Mouse (Mus musculus) liver, embryonic 16.5 days (tissue): ENCODE results near the gene Ring1. TPM values are rescaled to one million over a fixed set of nuclear protein-coding genes. Genes with fewer than 3 reads are reported as not detected.
A peak's percentile ranks its signal among the peaks of the same experiment; 100 is the strongest.

Source experiments
- ATAC-seq: fragments of 200-750 bp; cut with Nextera tagmentation; 2 replicates; pipeline ENCODE4 v1.8.0; 2017; ENCODE audit warnings: low read depth, mild to moderate bottlenecking, moderate number of reproducible peaks, moderate library complexity
- H3K27ac ChIP-seq: fragments of 300-500 bp; sonication (generic); 2 replicates; pipeline ENCODE4 v1.5.1; 2014; ENCODE audit warnings: mild to moderate bottlenecking, low read length
- H3K27me3 ChIP-seq: fragments of 300-500 bp; sonication (generic); 2 replicates; pipeline ENCODE4 v1.6.1; 2014; ENCODE audit warnings: low read depth, low read length, mixed read lengths; ENCODE audit not compliant: control insufficient read depth, insufficient read depth
- H3K36me3 ChIP-seq: fragments of 300-500 bp; sonication (generic); 2 replicates; pipeline ENCODE4 v1.6.1; 2014; ENCODE audit warnings: mild to moderate bottlenecking; ENCODE audit not compliant: control insufficient read depth, insufficient read depth
- H3K4me1 ChIP-seq: fragments of 300-500 bp; sonication (generic); 2 replicates; pipeline ENCODE4 v1.6.1; 2014; ENCODE audit warnings: low read depth, low read length, mixed read lengths; ENCODE audit not compliant: control insufficient read depth
- H3K4me2 ChIP-seq: fragments of 300-500 bp; sonication (generic); 2 replicates; pipeline ENCODE4 v1.6.1; 2014; ENCODE audit warnings: low read depth, low read length, mixed read lengths
- H3K4me3 ChIP-seq: fragments of 300-500 bp; sonication (generic); 2 replicates; pipeline ENCODE4 v1.5.1; 2014; ENCODE audit warnings: low read depth, mild to moderate bottlenecking, low read length
- H3K9ac ChIP-seq: fragments of 300-500 bp; sonication (generic); 2 replicates; pipeline ENCODE4 v1.6.1; 2014; ENCODE audit warnings: low read depth, low read length
- H3K9me3 ChIP-seq: fragments of 300-500 bp; sonication (generic); replicated peaks from 2 replicates; pipeline ENCODE4 v1.6.1; 2016; ENCODE audit warnings: low read length; ENCODE audit not compliant: control insufficient read depth
- WGBS: fragments of 180-500 bp; shearing (Covaris S2); extraction: QIAGEN DNeasy Blood & Tissue Kit; methylation state at CpG from one replicate; pipeline ENCODE4 v1.1.7; 2014; ENCODE audit not compliant: insufficient replicate concordance; 5-methylcytosine and 5-hydroxymethylcytosine counted together
- polyA plus RNA-seq: library from polyadenylated mRNA; unstranded; fragments of >200 nt; fragmentation: Nextera tagmentation; extraction: Ambion mirVana; gene quantifications from 2 replicates; pipeline ENCODE4 v1.2.1, GENCODE M21; 2015

Ring1 gene
- 3.2 and 4.0 TPM in 2 replicates for polyA plus RNA-seq

DNA sequence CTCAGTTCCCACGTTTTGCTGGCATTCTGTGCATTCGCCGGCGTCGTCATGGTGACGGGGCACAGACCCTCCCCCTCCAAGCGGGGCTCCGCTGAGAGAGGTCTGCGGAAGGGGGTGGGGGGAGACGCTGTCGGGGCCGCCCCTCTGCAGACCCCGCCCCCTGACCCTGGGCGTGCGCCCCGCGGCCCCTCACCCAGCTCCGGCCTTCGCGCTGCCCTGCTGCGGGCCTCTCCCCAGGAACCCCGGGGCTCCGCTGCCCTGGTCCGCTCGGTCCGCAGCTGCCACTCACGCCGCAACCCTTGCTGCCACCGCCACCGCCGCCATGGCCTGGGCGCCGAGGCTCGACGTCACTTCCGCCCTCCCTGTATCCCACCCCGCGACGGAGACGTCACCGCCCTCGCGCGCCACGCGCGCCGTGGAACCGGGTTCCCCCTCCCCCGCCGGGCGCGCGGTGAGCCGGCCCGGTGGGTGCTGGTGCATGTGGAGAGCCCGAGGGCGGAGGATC, at the start of gene Ring1:
Ring1 (minus strand) TSS at position 364 of the 505 bp plus-strand sequence.
- Histone ChIP-seq H3K9me3 (peaks cover 5% of the 10 kb centered on the region), H3K9ac (peak within 1 kb of the TSS; percentile 82), H3K27ac (peak within 1 kb of the TSS; percentile 81), H3K4me2 (peak within 1 kb of the TSS; percentile 96), H3K4me1 (peaks cover 41% of the 10 kb centered on the region), H3K36me3 (peaks cover 25% of the 10 kb centered on the region), H3K27me3 (no peaks in the 10 kb centered on the region), H3K4me3 (peak within 1 kb of the TSS; percentile 89)
- ATAC-seq, result peak; percentile 48
- WGBS, result under 1% methylated on average over 48 of the region's 58 CpGs

DNA sequence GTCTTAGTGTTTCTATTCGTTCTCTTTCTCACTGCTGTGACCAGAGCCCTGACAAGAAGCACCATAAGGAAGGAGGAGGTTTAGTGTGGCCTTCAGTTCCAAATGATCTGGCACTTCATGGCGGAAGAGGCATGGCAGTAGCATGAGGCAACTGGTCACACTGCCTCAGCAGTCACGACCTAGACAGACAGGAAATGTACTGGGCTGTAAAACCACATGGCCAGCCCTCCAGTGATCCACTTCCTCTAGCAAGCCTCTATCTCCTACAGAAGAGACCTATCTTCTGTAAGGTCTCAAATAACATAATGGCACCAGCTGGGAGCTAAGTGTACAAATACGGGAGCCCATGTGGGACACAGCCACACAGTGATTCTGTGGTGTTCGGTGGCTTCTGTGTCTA, 47.6 kb upstream of the Ring1 start:
- no peak for ATAC-seq
- Histone ChIP-seq H3K4me3 (no peak overlapping the region), H3K9me3 (no peaks in the 10 kb centered on the region), H3K27me3 (peaks cover 15% of the 10 kb centered on the region), H3K4me2 (no peak overlapping the region), H3K9ac (no peak overlapping the region), H3K27ac (no peak overlapping the region), H3K36me3 (no peaks in the 10 kb centered on the region), H3K4me1 (no peaks in the 10 kb centered on the region)
- WGBS, result 35% methylated on average over 5 of the region's 5 CpGs

DNA sequence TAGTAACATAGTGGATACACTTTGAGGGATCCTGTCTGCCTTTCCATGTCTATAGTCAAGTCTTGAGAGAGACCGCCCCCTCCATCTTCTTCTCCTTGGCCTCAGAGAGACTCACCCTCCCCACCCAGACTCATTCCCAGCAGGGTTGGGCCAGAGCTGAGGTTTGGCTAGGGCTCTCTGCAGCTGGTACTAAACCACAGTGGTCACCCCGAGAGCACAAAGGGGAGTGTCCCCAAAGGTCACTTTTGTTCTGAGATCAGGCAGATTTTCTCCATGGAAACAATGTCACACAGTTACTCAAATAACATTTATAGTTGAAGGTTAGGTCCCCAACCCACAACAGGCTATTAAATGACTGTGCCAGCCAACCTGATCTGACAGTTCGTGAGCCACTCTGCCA, 44.4 kb upstream of the Ring1 start:
- ATAC-seq, result no peak
- Histone ChIP-seq H3K9me3 (no peaks in the 10 kb centered on the region), H3K27me3 (no peaks in the 10 kb centered on the region), H3K27ac (no peak overlapping the region), H3K4me3 (no peak overlapping the region), H3K36me3 (no peaks in the 10 kb centered on the region), H3K4me1 (no peaks in the 10 kb centered on the region), H3K9ac (no peak overlapping the region), H3K4me2 (no peak overlapping the region)
- 33% methylated on average over 3 of the region's 3 CpGs for WGBS

DNA sequence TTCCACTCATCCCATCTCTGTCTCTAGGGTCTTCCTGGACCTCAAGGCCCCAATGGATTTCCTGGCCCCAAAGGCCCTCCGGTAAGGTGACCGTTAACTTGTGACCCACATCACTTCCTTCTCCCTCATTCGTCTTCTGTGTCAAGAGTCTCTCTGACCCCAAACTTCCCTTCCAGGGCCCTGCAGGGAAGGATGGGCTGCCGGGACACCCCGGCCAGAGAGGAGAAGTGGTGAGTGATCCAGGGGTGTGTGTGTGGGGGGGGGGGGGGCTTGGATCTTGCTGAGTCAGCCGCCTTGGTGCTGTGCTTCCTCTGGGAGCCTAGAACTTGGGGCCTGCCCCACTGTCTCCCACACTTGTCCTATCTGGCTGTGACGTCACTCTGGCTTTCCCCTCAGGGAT, 32.7 kb upstream of the Ring1 start:
- no peaks in the 10 kb centered on the region for H3K36me3 ChIP-seq
- H3K27me3 ChIP-seq, result no peaks in the 10 kb centered on the region
- no peak overlapping the region for H3K4me3 ChIP-seq
- WGBS, result 27% methylated on average over 7 of the region's 7 CpGs
- H3K9ac ChIP-seq, result no peak overlapping the region
- H3K4me1 ChIP-seq, result no peaks in the 10 kb centered on the region
- no peak overlapping the region for H3K27ac ChIP-seq
- ATAC-seq, result peak; percentile 35; the same call in 1 of the 2 replicates
- H3K4me2 ChIP-seq, result no peak overlapping the region
- H3K9me3 ChIP-seq, result no peaks in the 10 kb centered on the region

DNA sequence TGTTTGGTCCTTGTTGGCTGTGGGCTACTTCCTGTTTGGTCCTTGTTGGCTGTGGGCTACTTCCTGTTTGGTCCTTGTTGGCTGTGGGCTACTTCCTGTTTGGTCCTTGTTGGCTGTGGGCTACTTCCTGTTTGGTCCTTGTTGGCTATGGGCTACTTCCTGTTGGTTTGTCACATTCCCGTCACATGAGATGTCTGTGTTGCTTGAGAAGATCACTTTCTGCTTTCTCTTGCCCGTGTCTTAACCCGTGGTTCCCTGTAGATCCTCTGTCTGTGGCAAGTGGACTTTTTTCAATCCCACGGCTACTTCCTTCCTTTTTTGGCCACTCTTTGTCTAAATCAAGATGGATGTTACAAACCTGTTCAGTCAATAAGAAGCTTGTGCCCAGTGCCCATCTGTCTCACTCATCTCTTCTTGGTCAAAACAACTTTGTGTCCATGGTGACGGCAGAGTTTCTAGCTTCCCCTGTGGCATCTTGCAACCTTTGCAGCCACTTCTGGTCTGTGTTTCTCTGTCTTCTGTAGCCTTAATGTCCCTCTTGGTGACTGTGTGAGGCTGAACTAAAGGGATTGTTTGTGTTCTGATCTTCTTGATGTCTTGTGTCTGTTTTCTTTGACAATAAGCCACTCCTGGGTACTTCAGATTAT, 23.0 kb upstream of the Ring1 start:
- no peaks in the 10 kb centered on the region for H3K9me3 ChIP-seq
- no peaks in the 10 kb centered on the region for H3K27me3 ChIP-seq
- no peak overlapping the region for H3K27ac ChIP-seq
- H3K4me2 ChIP-seq, result no peak overlapping the region
- no peak for ATAC-seq
- no peak overlapping the region for H3K9ac ChIP-seq
- no peaks in the 10 kb centered on the region for H3K36me3 ChIP-seq
- no peak overlapping the region for H3K4me3 ChIP-seq
- 49% methylated on average over 5 of the region's 5 CpGs for WGBS
- H3K4me1 ChIP-seq, result no peaks in the 10 kb centered on the region

DNA sequence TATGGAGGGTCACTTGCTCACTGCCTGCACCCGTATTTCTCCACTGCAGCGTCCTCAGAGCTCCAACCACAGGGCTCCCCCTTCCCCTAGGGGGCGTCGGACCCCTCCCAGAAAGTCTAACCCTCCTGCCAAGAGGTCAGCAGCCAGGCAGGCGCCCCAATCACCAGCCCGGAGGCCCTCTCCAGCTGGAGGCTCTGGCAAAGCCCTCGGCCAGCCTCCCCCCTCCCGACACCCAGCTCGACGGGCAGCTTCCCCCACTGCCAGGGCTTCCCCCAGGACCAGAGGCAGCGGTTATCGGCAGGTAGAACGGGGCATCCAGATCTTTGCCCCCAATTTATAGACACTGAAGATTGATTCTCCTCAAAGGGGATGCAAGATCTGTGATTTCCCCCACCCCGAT, 21.5 kb upstream of the Ring1 start:
- Histone ChIP-seq H3K4me3 (no peak overlapping the region), H3K27ac (no peak overlapping the region), H3K36me3 (no peaks in the 10 kb centered on the region), H3K4me1 (no peaks in the 10 kb centered on the region), H3K4me2 (no peak overlapping the region), H3K9ac (no peak overlapping the region), H3K27me3 (peaks cover 2% of the 10 kb centered on the region; the same call in 1 of the 2 replicates), H3K9me3 (no peaks in the 10 kb centered on the region)
- 69% methylated on average over 14 of the region's 14 CpGs for WGBS
- ATAC-seq, result no peak

DNA sequence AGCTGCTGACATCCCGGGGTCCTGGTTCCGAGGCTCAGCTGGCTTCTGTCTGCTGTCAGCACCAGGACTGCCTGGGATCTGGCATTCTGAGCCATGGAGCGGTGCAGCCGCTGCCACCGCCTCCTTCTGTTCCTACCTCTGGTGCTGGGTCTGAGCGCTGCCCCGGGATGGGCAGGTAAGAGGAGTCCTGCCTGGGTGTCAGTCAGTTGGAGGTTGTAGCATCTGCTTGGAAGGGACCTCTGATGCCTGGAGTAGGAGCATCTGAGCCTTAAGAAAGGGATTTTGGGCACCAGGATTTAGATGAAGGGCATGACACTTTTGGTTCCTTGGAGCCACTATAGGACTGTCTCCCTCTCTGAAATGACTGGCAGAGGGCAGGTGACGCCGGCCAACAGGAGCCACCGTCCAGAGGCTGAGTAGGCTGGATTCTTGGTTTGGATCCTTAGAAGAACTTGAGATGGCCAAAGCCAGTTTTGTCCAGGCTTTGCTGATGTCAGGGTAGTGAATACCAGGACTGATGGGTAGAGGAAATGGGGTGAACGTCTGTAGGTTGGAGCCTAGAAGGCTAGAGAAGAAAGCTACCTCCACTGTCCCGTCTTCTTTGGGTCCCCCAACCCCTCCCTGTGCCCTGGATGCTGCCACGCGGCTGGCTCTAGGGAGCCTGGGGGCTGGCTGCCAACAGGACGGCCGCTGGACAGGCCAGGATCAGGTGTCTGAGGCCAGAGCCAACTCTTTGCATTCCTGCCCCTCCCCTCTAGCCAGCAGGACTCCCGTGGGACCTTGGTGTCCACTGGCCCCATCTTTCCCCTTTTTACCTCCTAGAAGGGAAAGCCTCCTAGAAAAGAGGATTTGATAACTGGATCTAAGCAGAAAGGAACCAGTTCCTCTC, 15.3 kb upstream of the Ring1 start:
- H3K27me3 ChIP-seq, result peaks cover 16% of the 10 kb centered on the region
- 33% methylated on average over 17 of the region's 17 CpGs for WGBS
- no peak overlapping the region for H3K4me2 ChIP-seq
- H3K36me3 ChIP-seq, result peaks cover 18% of the 10 kb centered on the region
- H3K4me3 ChIP-seq, result no peak overlapping the region
- peaks cover 8% of the 10 kb centered on the region; the same call in 1 of the 2 replicates for H3K4me1 ChIP-seq
- ATAC-seq, result no peak
- H3K27ac ChIP-seq, result no peak overlapping the region
- no peaks in the 10 kb centered on the region for H3K9me3 ChIP-seq
- H3K9ac ChIP-seq, result no peak overlapping the region

DNA sequence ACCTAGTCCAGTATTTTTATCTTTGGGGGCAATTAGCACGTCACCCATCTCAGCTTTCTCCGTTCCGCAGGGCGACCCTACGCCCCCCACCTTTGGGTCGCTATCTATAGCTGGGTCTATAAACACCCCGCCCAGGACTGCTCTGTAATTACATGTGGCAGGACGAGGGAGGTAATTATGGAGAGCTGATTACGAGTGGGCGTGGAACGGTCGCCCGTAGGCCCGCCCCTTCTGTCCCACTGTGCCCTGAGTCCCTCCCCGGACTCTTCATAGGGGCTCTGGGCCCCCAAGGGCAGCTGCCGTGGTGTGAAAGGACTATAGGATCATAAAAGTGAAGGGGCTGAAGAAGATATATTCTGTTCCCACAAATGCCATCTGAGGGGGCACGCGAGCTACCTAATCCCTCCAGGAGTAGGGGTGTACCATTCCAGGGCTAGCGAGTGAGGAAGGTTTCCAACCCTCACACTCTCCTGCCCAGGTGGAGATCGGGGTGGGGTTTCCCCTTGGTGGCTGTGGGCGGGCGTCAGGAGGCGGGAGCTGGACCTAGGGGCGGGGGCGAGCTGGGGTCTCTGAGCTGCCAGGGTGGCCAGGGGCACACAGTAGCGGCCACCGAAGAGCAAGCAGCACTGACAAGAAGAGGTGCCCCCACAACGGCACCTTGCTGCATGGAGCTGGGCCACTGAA, 14.5 kb upstream of the Ring1 start, which contains the start of gene Col11a2:
Col11a2 (plus strand) TSS at position 560 of the 684 bp plus-strand sequence.
- WGBS, result 6% methylated on average over 28 of the region's 28 CpGs
- no peak for ATAC-seq
- H3K9ac ChIP-seq, result no peak within 1 kb of the TSS

More for the DNA sequence above, 14.5 kb upstream of the Ring1 start, which contains the start of gene Col11a2:
- Histone ChIP-seq H3K4me3 (no peak within 1 kb of the TSS), H3K27ac (no peak within 1 kb of the TSS), H3K27me3 (peaks cover 16% of the 10 kb centered on the region), H3K4me1 (peaks cover 9% of the 10 kb centered on the region), H3K4me2 (peak within 1 kb of the TSS; percentile 2; the same call in 1 of the 2 replicates), H3K9me3 (no peaks in the 10 kb centered on the region), H3K36me3 (peaks cover 18% of the 10 kb centered on the region)
